In the genomic region with DNA sequence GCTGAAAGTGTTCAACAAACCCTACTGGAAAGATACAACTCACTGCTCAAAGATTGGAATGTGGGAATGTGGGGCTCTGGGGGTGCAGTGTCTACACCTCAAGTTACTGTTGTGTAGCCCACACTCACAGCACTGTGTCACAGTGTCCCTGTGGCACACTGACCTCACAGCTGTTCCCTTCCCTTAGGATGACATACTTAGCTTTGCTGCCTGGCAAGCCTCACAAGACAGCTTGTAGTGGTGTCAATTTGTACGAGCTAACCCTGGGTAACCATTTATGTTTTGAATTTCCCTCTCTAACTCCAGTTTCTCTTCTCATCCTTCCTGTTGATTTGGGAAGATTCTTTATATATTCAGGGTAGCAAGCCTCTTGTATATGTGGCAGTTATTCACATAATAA, we compare ENCODE assay signal across 17 mouse cellular contexts.
"Had no signal": no experiment of that assay in that cellular context is flagged by ENCODE, and none has a peak within 500 bp of the region (broad histone marks: within the 10 kb centered on the region; RNA-seq: fewer than 3 reads in every experiment).

No protein-coding gene starts in this region.

- H3K27ac ChIP-seq: lung, embryonic 15.5 days; macrophage; midbrain, embryonic 12.5 days; midbrain, embryonic 15.5 days; neural tube, embryonic 12.5 days; stomach, embryonic 15.5 days; stomach, postnatal 0 days had no signal

- H3K9ac ChIP-seq: liver, postnatal 0 days; lung, embryonic 15.5 days; midbrain, embryonic 12.5 days; midbrain, embryonic 15.5 days; neural tube, embryonic 12.5 days; stomach, embryonic 15.5 days had no signal

- ATAC-seq: liver, postnatal 0 days; lung, postnatal 0 days; midbrain, embryonic 15.5 days had no signal

- H3K36me3 ChIP-seq: lung, embryonic 15.5 days; midbrain, embryonic 12.5 days; midbrain, embryonic 15.5 days; neural tube, embryonic 12.5 days; stomach, embryonic 15.5 days had no signal

- DNase-seq: liver, postnatal 0 days; lung, adult 2 months; lung, postnatal 14 days; lung, postnatal 36 days; right cerebral cortex, postnatal 14 days; thymus, adult 2 months; thymus, postnatal 25 days; thymus, postnatal 4 days had no signal

- H3K27me3 ChIP-seq: lung, embryonic 15.5 days; midbrain, embryonic 15.5 days; neural tube, embryonic 12.5 days; stomach, embryonic 15.5 days had no signal

- H3K4me3 ChIP-seq: lung, embryonic 15.5 days; megakaryocyte, embryonic 14.5 days; midbrain, embryonic 12.5 days; midbrain, embryonic 15.5 days; neural tube, embryonic 12.5 days; stomach, embryonic 15.5 days had no signal

- H3K4me1 ChIP-seq: lung, embryonic 15.5 days; megakaryocyte, embryonic 14.5 days; midbrain, embryonic 12.5 days; midbrain, embryonic 15.5 days; neural tube, embryonic 12.5 days; stomach, embryonic 15.5 days had no signal

- H3K4me2 ChIP-seq: lung, embryonic 15.5 days; midbrain, embryonic 12.5 days; midbrain, embryonic 15.5 days; neural tube, embryonic 12.5 days; stomach, embryonic 15.5 days had no signal

- H3K9me3 ChIP-seq: lung, embryonic 15.5 days; midbrain, embryonic 12.5 days; midbrain, embryonic 15.5 days; neural tube, embryonic 12.5 days; stomach, embryonic 15.5 days had no signal
